Mouse (Mus musculus) right cerebral cortex, postnatal 14 days (tissue): ENCODE results near the gene Plekhm1.

Experiments used
- DNase-seq: peaks from one replicate; pipeline ENCODE4 v3.0.0; 2022

Plekhm1 gene

GRCm38 (mm10) chr11:103387870-103388526 is 24.5 kb downstream of the Plekhm1 start:
- no peak for DNase-seq

DNA sequence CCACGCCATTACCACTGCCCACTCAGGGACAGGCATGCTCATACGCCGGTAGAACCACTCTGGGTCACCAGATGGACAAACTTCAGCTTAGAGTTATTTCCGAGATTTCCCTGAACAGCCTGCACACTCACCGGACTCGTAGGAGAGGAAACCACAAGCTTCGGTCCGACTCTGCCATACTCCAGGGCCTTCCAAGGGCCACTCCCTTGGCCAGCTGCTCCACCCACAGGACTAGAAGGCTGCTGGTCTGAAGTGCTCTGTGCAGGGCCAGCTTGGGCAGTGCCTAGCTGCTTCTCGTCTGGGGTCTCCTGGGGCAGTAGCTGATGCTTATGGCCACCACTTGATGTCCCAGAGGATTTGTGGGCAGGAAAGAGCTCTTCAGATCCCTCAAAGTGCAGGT is 25.7 kb downstream of the Plekhm1 start:
- no peak for DNase-seq

GRCm38 (mm10) chr11:103381956-103382613 is 30.4 kb downstream of the Plekhm1 start:
- no peak for DNase-seq

GRCm38 (mm10) chr11:103381505-103381904 is 31.0 kb downstream of the Plekhm1 start:
- DNase-seq, result no peak

DNA sequence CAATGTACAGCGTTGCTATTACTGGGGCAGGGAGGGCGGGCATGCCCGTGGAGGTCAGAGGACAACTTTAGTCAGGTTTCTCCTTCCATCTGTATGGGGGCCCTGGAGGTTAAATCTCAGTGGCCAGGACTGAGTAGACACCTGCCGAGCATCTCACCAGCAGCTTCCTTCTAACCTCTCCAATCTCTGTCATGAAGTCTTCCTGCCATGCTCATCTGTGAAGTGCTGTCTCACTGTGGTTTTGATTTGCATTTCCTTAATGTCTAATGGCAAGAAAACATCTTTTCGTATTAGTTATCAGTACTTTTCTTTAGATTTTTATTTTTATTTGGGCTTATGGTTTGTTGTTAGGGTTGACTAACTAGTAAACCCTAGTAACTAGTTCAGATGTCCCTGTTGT is 32.0 kb downstream of the Plekhm1 start:
- DNase-seq, result no peak

- no peak for DNase-seq
Measured at GRCm38 (mm10) chr11:103378341-103378740, 34.1 kb downstream of the Plekhm1 start.

- no peak for DNase-seq
Measured at GRCm38 (mm10) chr11:103375772-103376171, 36.7 kb downstream of the Plekhm1 start.

GRCm38 (mm10) chr11:103375258-103375657 is 37.2 kb downstream of the Plekhm1 start:
- DNase-seq, result no peak

- no peak for DNase-seq
Measured at GRCm38 (mm10) chr11:103373922-103374321, 38.6 kb downstream of the Plekhm1 start.

DNA sequence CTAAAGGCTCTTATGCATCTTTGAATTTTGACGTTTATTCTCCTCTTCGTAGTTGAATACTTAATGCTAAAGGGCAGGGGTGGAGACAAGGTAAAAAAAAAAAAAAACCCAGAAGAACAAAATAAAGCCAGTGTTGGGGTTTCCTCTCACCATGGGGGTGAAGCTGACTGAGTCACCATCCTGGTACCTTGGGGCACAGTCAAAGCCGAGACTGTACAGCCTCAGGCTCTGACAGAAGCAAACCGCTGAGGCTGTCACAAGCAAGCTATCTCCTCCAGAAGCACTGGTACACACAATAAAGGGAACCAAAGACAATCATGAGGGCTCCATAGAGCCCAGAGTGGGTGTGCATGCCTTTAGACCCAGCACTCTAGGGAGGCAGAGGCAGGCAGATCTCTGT is 39.9 kb downstream of the Plekhm1 start:
- no peak for DNase-seq

DNA sequence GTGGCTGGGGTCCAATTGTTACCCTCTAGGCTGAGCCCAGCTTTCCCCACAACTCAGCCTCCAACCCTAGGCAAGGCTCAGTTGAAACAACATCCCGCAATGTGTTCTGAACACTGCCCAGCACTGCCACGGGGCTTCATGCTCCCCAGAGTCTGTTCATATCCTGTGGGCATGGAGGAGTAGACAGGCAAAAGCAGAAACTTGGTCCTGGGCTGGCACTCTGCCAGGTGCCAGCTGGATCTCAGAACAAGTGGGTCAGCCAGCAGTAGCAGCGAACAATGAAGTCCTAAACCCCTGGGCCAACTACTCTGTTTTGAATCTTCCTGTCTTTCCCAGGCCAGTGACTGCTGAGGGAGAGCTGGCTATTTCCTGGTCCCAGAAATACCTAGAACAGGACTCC is 40.4 kb downstream of the Plekhm1 start:
- peak; percentile 61 for DNase-seq

DNA sequence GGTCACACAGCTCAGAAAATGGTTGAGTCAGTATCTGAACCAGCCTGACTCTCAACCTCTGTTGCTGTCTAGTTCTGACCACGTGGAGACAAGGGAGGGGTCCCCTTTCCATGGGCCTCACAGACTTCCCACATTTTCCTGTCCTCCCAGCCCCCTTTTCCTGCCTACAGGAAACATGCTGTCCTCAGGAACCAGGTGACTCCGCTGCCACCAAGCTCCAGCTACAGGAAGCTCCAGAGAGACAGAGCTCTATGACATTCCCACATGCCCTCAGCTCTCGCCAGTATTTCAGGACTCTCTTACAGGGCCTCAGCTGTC is 41.3 kb downstream of the Plekhm1 start:
- no peak for DNase-seq

- DNase-seq, result no peak
Measured at GRCm38 (mm10) chr11:103370397-103371221, 41.9 kb downstream of the Plekhm1 start.

GRCm38 (mm10) chr11:103365530-103365929 is 47.0 kb downstream of the Plekhm1 start:
- no peak for DNase-seq

DNA sequence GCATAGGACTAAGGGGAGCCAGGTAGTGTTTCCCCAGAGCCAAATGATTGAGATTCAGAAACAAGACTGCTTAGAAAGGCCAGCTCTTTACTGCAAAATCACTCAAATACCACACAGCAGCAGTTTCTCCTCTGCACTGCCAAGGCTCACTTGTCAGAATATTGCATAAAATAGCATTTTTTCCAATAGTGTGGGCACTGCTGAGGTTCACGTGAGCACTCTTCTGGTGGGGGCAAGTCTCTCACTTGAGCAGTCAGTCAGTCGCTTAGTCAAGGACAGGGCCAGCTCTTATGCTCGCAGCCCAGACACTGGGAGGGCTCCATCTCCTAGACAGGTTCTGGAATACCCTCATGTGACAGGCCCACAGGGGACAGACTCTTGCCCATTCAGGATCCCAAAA is 47.5 kb downstream of the Plekhm1 start:
- no peak for DNase-seq

DNA sequence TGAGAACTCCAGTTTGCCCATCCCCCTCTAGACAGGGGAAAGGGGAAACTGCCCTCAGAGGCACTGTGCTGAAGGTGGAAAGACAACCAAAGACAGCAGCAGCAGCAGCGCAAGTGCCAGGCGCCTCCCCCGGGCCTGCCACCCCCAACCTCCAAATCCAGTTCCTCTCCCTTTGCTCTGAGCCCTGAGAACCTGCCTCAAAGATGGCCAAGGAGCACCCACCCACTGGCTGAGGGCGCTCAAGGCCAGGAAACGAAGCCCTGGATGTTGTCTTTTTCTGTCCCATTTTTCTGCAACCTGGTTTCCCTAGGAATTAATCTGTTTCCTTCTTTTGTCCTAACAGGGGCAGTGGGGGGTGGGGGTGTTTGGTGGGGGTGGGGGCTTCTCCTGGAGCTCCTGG is 48.2 kb downstream of the Plekhm1 start:
- no peak for DNase-seq

DNA sequence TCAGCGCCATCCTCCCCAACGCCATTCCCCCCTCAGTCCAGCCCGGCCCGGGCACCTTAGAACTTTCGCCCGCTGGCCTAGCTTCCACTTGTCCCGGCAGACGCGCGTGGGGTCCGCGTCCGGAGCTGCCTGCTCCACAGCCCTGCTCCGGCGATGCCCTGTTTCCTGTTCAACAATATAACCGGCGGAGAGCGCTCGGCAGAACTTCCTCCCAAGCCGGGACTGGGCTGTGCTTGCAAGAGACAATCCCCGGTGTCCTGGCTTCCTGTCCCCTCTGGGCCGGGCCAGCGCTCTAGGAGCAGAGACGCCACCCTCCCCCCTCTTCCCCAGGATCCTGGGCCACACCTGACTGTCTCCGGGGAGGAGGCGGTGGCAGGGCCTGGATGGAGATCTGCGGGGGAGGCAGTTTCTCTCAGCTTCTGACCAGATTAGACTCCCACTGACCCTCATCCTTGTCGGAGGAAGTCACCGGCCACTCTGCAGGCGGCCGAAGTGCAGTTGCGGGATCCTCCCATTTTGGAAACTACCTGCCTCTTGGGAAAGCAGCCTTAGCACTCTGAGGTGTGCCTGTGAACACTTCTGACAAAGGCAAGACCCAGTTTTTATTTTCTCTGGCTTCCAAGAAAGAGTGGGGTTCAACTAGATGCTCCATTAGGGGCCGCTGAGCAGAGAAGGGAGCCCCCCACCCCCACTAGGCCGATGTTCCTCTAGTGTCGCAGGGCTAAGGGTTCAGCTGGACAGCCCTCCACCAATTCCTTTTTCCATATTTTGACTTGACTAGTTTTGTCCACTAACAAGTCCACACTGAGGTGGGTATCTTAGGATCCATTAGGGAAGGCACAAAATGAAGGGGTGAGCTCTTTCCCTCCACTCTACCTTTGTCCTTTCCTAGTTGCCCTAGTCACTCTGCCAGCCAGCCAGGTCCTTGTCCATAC is 49.0 kb downstream of the Plekhm1 start, which contains the start of gene Arhgap27:
Arhgap27 (minus strand) TSS at position 479 of the 935 bp plus-strand sequence.
- peak; percentile 64 for DNase-seq

GRCm38 (mm10) chr11:103362521-103363181 is 49.8 kb downstream of the Plekhm1 start:
- no peak for DNase-seq

- DNase-seq, result no peak
Measured at GRCm38 (mm10) chr11:103362054-103362432, 50.4 kb downstream of the Plekhm1 start.

- no peak for DNase-seq
Measured at GRCm38 (mm10) chr11:103361396-103362053, 51.0 kb downstream of the Plekhm1 start.

- DNase-seq, result no peak
Measured at GRCm38 (mm10) chr11:103360661-103361081, 51.8 kb downstream of the Plekhm1 start.
